Mouse (Mus musculus) adrenal gland (tissue): Measurements from ENCODE around the gene Disp2.

Source experiments
- intact Hi-C: fragments of 180-260 bp; cut with DNase I; formaldehyde crosslinking; loops from one replicate; pipeline ENCODE4 v1.15.1; 2025

Disp2 gene

DNA sequence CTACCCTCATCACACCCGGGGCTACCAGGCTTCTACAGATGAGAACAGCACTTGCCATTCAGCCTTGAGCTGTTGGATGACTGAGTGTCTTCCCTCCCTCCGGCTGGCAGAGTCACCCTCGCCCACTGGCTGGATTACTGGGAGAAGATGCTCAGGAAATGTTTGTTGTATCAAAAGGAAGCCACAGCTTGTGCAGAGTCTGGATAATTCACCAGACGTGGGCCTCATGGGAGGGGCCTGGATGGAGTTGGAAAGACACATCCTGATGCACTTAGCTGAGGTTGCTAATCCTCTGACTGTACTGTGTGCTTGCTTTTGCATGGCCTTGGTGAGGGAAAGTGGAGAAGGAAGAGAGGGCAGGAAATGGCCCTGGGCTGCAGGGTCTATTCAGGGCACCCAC, 23.4 kb upstream of the Disp2 start:
- intact Hi-C loops: no loop called here

DNA sequence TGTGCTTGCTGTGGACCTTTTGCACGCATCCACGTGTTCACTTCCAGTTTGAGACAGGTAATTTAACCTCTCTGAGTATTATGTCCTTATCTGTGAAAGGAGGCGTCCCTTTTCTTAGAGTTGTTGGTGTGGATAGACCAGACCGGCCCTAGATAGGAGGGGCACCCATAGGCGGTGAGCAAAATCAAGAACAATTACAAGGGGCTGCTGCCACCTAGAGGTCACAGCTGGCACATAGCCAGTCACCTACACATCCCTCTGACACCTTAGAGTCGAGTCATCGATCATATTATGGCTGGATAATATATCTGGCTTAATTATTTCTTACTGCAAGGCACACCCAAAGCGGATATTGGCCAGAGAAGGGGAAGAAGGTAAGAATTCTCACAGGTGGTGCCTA, 19.7 kb upstream of the Disp2 start:
- intact Hi-C loops: no loop called here

DNA sequence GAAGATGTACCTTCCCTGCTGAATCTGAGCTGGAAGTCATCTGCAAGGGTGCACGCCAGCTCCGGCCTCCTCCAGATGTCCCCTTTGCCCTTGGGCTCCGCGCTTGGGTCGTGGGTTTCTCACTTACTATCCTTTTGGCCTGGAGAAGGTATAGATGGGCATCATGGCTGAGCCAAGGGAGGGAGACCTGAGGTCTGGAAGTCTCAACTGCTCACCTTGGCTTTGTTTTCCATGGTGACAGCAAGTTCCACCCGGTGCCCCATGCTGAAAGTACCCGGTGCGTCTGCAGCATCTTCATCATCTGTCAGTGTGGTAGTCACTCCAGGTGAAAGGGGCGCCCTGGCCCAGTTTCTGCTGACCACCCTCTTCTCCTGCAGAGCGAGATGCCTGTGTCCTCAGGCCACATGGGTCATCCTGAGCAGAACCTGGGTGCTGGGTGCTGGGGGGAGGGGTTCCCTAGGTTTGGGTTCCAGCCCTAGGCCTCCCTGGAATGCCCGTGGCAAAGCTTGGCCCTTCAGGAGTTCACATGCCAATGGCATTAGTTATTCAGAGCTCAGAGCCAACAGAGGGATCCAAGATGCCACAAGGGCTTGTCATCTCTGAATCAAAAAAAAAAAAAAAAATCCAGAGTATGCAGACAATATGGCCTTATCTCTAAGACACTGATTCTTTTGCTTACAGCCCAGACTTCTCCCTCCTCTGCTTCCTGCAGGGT, 19.1 kb upstream of the Disp2 start:
- intact Hi-C loops: no loop called here

- intact Hi-C loops: no loop called here
Measured at GRCm38 (mm10) chr2:118761358-118761757, 18.2 kb upstream of the Disp2 start.

DNA sequence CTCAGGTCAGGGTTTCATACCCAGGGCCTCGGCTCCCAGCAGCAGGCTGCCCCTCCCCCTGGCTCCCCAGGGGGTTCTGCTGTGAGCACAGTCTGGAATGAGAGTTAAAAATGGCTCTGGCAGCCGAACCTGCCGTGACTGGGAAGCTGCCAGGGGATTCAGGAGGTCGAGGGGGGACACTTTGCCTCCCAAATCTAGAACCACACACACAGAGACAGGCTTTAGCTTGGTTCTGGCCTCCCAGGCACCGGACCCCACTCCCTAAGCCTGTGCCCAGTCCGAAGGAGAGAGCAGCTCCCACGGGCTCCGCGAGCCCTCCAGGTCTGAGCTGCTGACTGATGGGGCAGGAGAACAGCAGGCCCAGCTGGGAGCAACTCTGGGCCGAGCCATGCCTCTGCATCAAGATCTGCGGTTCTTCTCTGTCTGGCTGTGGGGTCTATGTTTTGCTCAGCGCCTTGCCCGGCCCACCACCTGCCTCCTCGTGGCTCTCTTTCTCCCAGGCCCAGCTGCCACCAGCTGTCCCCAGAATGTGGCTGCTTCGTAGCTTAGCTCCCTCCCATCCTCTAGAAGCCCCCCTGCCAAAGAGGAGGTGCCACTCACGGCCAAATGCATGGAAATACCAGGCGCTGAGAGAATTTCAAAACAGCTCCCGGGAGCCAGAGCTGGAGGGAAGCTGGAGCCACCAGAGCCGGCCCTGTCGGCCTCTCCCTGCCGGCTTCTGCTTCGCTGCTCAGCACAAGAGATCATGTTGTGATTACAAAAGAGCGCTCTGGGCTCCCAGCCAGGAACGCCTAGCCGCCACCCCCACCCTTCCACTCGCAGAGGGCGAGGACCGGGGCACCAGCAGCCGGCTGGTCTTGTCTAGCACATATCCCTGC, 17.4 kb upstream of the Disp2 start, which contains the start of gene Ccdc9b:
Gene Ccdc9b (minus strand): TSS at position 756 of the 878 bp plus-strand sequence.
- intact Hi-C loops: no loop called here

DNA sequence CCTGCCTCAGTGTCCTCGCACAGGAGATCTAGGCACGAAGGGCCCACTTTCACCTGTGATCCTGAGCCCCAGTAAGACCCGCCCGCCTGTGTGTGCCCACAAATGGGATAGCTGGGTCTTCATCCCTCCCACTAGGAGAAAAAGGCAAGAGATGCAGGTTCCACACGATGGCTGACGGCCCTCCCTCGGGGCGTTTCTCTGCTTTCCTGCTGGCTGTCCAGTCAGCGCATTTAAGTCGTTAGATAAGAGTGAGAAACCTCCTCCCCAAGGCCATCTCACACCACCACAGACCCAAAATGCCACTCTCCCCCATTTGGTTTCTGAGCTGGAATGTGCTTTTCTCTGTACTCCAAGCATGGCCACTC, 16.8 kb upstream of the Disp2 start:
- intact Hi-C loops: no loop called here

DNA sequence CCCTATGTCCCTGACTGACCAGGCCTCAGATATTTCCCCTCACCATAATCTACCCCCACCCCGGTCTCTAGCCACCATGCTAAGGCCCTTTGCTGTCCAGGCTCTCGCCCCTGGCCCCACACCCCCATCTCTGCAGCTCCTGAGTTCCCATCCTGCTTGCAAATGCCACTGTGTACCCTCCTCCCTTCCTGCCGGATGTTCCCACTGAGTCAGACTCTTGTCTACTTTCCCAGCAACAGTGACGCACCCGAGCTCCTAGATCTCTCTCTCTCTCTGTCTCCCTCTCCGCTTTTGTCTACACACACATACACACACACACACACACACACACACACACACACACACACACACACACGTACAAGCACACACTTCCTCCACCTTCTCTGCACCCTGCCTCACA, 16.1 kb upstream of the Disp2 start:
- intact Hi-C loops: no loop called here

DNA sequence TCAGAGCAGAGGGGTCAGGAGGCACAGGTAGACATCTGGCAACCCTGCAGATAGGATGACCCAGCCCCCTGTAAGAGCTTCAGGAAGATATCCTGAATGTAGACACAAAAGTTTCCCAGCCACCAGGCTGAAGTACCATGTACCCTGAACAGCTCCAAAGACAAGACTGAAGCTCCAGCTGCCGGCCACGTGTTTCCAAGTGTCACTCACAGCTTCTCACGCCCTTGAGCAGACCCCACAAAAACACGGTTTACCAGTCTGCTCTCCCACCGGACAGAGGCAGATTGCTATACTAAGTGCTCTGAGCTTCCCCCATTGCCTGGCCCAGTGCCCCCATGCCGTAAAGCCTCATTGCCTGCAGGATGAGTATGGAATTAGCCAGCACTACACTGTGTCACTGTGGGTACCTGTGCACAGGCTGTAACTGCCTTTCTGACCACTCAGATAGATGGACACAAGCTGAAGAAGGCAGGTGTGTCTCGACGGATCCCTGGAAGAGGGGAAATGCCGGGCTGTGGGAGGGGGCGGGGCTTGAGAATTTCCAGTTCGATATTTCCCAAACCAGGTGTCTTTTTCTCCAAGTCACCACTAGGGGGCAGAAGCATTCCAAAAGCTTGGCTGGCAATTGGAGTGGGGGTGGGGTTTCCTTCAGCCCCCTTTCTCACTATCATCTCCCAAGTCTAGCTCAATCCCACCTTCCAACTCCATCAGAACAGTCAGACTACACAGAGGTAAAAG, 15.3 kb upstream of the Disp2 start:
- intact Hi-C loops: no loop called here

DNA sequence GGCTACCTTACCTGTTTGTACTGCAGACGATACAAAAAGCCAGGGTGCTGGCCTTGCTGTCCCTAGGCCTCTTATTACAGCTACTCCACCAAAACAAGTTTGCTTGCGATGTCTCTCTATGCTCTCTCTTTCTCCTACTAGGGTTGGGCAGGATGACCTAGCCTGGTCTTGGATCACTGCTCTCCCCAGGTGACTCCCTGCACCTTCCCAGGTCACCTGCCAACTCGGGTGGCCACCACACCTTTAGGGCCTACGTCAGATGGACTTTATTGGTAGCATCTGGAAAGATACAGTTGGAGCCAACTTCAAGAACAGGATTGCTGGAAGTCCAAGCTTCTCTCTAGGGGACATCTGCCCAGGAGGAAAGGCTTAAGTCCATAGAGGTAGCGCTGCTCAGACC, 14.6 kb upstream of the Disp2 start:
- intact Hi-C loops: loop anchor here (5.0 kb wide), 1 partner anchor 117 kb away; no protein-coding TSS in a partner anchor

- intact Hi-C loops: loop anchor here (5.0 kb wide), 1 partner anchor 116 kb away; no protein-coding TSS in a partner anchor
Measured at GRCm38 (mm10) chr2:118766041-118767033, 13.2 kb upstream of the Disp2 start.

GRCm38 (mm10) chr2:118772158-118772874, 7.2 kb upstream of the Disp2 start, which contains the start of gene Phgr1:
Gene Phgr1 (plus strand): TSS chr2:118772769.
- intact Hi-C loops: no loop called here

DNA sequence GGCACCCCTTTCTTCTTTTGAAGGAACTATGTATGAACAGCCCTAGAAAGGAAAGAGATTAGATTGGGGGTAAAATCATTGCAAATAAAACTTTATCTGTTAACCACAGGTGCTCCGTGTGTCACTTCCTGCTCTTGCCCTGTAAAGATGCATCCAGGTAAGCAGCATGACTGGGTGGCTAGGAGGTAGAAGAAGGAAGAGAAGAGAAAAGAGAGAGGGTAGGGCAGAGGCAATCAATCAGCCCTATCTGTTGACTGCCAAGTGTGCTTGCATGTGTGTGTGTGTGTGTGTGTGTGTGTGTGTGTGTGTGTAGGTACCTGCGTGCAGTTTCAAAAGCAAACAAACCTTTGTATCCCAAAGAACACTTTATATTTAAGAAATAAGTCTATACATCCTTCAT, 5.0 kb upstream of the Disp2 start:
- intact Hi-C loops: no loop called here

GRCm38 (mm10) chr2:118775396-118775795, 4.1 kb upstream of the Disp2 start:
- intact Hi-C loops: no loop called here

DNA sequence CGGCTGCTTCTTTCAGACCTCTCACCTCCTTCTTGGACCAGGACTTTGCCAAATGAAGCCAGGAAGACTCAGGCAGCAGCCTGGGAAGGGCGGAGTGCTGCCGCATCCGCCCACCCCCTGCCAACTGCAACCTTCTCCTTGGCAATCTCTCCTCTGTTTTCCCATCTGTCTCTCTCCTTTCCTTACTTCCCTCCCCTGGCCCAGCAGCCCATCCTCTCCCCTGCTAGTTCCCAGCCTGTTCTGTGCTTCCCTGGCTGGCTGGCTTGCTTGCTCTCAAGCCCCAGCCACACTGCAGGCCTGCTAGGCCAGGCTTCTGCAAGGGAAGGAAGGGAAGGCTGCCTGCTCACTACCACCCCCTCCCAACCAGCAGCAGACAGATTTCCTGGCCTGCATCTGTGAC, 3.7 kb upstream of the Disp2 start:
- intact Hi-C loops: no loop called here

DNA sequence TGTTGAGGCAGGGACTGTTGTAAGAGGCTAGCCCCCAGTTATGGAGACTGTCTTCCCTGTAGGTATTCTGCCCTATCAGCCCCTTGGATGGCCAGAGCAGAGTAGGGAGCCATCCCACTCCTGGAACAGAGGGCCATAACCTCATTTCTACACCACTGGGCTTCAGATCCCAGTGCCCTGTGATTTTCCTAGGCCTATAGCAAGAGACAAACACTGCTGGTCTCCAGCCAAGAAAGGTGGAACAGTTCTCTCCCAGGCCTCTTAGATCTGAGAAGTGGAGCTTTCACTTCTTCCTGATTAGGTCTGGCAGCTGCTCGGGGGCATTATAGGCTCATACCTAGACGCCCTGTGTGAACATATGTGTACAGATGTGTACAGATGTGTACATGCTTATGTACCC, 3.2 kb upstream of the Disp2 start:
- intact Hi-C loops: no loop called here

- intact Hi-C loops: no loop called here
Measured at GRCm38 (mm10) chr2:118778418-118778817, 1.1 kb upstream of the Disp2 start.

- intact Hi-C loops: no loop called here
Measured at GRCm38 (mm10) chr2:118779065-118779464, 454 bp upstream of the Disp2 start.

DNA sequence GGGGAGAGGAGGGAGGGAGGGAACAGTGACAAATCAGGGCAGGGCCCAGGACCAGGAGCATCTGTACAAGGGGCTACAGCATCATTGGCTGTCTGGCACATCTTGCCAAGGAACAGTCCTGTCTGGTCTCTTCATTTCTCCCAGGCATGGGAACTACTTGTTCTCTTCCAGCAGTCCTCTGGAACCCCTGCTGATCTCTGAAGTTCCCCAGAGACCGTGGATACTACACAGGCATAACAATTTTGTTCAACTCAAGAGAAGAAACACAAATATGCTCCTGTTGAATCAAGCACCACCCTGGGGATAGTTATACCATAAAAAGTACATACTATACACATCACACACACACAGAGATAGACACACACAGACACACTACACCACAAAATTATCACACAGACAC, 1.6 kb downstream of the Disp2 start:
- intact Hi-C loops: no loop called here

GRCm38 (mm10) chr2:118782303-118782702, 2.8 kb downstream of the Disp2 start:
- intact Hi-C loops: no loop called here

- intact Hi-C loops: no loop called here
Measured at GRCm38 (mm10) chr2:118783093-118783492, 3.6 kb downstream of the Disp2 start.
